Mouse (Mus musculus): ENCODE measurements around the gene Rraga. TPM values are rescaled to one million over a fixed set of nuclear protein-coding genes. Genes with fewer than 3 reads are reported as not detected.
"Not testable (repeated sequence)": the region's sequence is repeated elsewhere in the genome, so short reads cannot be mapped to it uniquely, and the experiment has no call there.

Gene Rraga
- polyA plus RNA-seq, 1 experiment from 2014 or later, result 70.8 TPM

GRCm38 (mm10) chr4:86588236-86588635 is 12.8 kb downstream of the Rraga start:
- Histone ChIP-seq H3K36me3 (peaks cover 77% of the 10 kb centered on the region), H3K4me1 (replicated peaks) (no peaks in the 10 kb centered on the region), H3K27ac (no peak overlapping the region), H3K4me2 (no peak overlapping the region), H3K4me3 (replicated peaks) (no peak overlapping the region), H3K9ac (replicated peaks) (no peak overlapping the region), H3K27me3 (no peaks in the 10 kb centered on the region), H3K9me3 (no peaks in the 10 kb centered on the region)
- ATAC-seq (ENCODE audit: insufficient number of reproducible peaks, insufficient read depth, low FRiP score, low TSS enrichment, low read depth), result no peak
- 85% methylated on average over 3 of the region's 3 CpGs for WGBS

GRCm38 (mm10) chr4:86591304-86591703 is 15.8 kb downstream of the Rraga start:
- H3K4me1 ChIP-seq (replicated peaks), result no peaks in the 10 kb centered on the region
- no peak for ATAC-seq (ENCODE audit: insufficient number of reproducible peaks, insufficient read depth, low FRiP score, low TSS enrichment, low read depth)
- no peak overlapping the region for H3K4me3 ChIP-seq (replicated peaks)
- H3K9ac ChIP-seq (replicated peaks), result no peak overlapping the region
- H3K9me3 ChIP-seq, result no peaks in the 10 kb centered on the region
- no peak overlapping the region for H3K27ac ChIP-seq
- WGBS, result 88% methylated on average over 2 of the region's 2 CpGs
- no peak overlapping the region for H3K4me2 ChIP-seq
- H3K27me3 ChIP-seq, result no peaks in the 10 kb centered on the region
- peaks cover 58% of the 10 kb centered on the region for H3K36me3 ChIP-seq

DNA sequence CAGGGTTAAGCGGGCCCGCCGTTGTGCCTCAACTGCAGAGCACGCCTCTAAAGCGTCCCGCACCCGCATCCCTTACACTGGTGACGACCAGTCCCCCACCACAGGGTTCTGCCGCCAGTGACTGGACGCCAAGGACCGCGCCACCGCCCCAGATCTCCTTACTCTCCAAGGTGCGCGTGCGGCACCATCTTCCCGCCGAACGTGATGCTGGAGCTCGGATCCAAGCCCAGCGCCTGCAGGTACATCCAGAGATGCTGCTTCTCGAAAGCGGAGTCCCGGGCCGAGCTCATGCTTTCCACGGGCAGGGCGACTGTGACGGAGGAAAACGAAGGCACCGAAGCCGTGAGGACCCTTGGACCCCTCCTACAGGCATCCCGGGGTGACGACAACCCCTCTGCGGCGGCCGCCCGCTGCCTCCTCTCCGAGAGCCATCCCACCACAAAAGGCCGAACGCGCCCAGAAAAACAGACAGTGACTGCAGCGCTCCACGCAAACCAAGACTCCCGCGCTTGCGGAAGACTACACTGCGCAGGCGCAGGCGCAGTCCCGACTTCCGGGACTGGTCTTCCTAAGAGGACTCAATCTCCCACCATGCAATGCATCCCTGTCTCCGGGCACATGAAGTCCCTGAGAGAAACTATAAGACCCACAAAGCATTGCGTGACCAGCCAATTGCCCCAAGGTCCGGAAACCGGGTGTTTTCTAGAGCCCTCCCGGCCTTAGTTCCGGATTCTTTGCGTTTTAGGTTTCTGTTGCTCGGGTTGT is 36.2 kb downstream of the Rraga start, which contains the start of gene Haus6:
TSS of gene Haus6 (minus strand) at position 532 of the 765 bp plus-strand sequence.
- Histone ChIP-seq H3K9ac (replicated peaks) (peak within 1 kb of the TSS; percentile 88), H3K4me3 (replicated peaks) (peak within 1 kb of the TSS; percentile 90), H3K36me3 (peaks cover 9% of the 10 kb centered on the region; the same call in 1 of the 2 replicates), H3K27ac (peak within 1 kb of the TSS; percentile 75), H3K4me1 (replicated peaks) (peaks cover 10% of the 10 kb centered on the region), H3K4me2 (peak within 1 kb of the TSS; percentile 79), H3K27me3 (no peaks in the 10 kb centered on the region), H3K9me3 (no peaks in the 10 kb centered on the region)
- ATAC-seq (ENCODE audit: insufficient number of reproducible peaks, insufficient read depth, low FRiP score, low TSS enrichment, low read depth), result peak; percentile 99
- WGBS, result under 1% methylated on average over 59 of the region's 59 CpGs

GRCm38 (mm10) chr4:86612289-86612620 is 36.8 kb downstream of the Rraga start:
- peak; percentile 57; the same call in 1 of the 2 replicates for ATAC-seq (ENCODE audit: insufficient number of reproducible peaks, insufficient read depth, low FRiP score, low TSS enrichment, low read depth)
- WGBS, result 36% methylated on average over 8 of the region's 8 CpGs

DNA sequence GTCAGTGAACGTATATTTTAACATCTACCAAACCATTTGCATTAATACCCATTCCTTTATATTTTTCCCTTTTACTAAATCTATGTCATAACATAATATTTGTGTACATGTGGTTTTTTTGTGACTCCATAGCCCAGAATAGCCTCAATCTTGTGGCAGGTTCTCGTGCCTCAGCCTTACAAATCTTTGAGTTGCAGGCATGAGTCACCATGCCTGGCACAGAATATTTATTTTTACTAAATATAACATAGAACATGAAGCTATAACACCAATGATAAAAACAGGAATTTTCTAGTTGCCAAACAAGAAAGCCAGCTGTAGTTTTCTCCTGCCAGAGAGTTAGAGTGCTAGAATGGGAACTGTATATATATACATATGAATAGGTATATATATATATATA is 45.0 kb downstream of the Rraga start:
- no peaks in the 10 kb centered on the region for H3K36me3 ChIP-seq
- ATAC-seq (ENCODE audit: insufficient number of reproducible peaks, insufficient read depth, low FRiP score, low TSS enrichment, low read depth), result no peak
- H3K27me3 ChIP-seq, result no peaks in the 10 kb centered on the region
- H3K27ac ChIP-seq, result no peak overlapping the region
- 70% methylated on average over 2 of the region's 2 CpGs for WGBS
- no peak overlapping the region for H3K4me2 ChIP-seq
- H3K9me3 ChIP-seq, result no peaks in the 10 kb centered on the region
- H3K4me3 ChIP-seq (replicated peaks), result no peak overlapping the region
- no peak overlapping the region for H3K9ac ChIP-seq (replicated peaks)
- no peaks in the 10 kb centered on the region for H3K4me1 ChIP-seq (replicated peaks)

More at GRCm38 (mm10) chr4:86612289-86612620, 36.8 kb downstream of the Rraga start:
- Histone ChIP-seq H3K36me3 (0 out of 2 replicates have a peak, but pooled peaks cover 4% of the 10 kb centered on the region), H3K4me2 (peak overlapping the region; percentile 79), H3K27ac (peak overlapping the region; percentile 62), H3K27me3 (no peaks in the 10 kb centered on the region), H3K9me3 (no peaks in the 10 kb centered on the region), H3K4me1 (replicated peaks) (peaks cover 10% of the 10 kb centered on the region), H3K9ac (replicated peaks) (peak overlapping the region; percentile 46), H3K4me3 (replicated peaks) (peak overlapping the region; percentile 90)

DNA sequence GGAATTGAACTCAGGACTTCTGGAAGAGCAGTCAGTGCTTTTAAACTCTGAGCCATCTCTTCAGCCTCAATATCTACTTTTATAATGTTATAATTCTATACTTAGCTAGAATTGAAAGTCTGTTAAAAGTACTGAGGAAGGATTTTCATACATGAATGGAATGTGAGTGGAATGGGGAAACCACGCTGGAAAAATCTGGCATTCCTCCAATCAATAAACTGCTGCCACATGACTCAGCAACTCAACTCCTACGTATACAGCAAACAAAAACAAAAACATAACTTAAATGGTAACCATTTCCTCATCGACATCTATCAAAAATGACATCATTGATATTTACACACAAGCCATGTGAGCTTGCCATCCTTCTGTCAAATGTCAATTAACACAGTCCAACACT is 46.6 kb downstream of the Rraga start:
- Histone ChIP-seq H3K4me1 (replicated peaks) (no peaks in the 10 kb centered on the region), H3K36me3 (no peaks in the 10 kb centered on the region), H3K27ac (no peak overlapping the region), H3K4me2 (no peak overlapping the region), H3K9me3 (no peaks in the 10 kb centered on the region), H3K27me3 (no peaks in the 10 kb centered on the region), H3K9ac (replicated peaks) (no peak overlapping the region), H3K4me3 (replicated peaks) (no peak overlapping the region)
- no peak for ATAC-seq (ENCODE audit: insufficient number of reproducible peaks, insufficient read depth, low FRiP score, low TSS enrichment, low read depth)
- 59% methylated on average over 3 of the region's 3 CpGs for WGBS

DNA sequence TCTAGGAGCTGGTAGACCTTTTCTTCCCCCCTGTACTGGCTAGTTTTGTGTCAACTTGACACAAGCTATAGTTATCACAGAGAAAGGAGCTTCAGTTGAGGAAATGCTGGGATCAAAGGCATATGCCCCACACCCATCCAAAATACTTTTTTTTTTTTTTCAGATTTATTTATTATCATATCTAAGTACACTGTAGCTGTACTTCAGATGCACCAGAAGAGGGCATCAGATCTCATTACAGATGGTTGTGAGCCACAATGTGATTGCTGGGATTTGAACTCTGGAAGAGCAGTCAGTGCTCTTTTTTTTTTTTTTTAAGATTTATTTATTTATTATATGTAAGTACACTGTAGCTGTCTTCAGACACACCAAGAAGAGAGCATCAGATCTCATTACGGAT is 47.1 kb downstream of the Rraga start:
- H3K4me3 ChIP-seq (replicated peaks); H3K4me2 ChIP-seq; H3K27ac ChIP-seq; H3K9ac ChIP-seq (replicated peaks); H3K27me3 ChIP-seq; ATAC-seq (ENCODE audit: insufficient number of reproducible peaks, insufficient read depth, low FRiP score, low TSS enrichment, low read depth); H3K36me3 ChIP-seq; H3K9me3 ChIP-seq; H3K4me1 ChIP-seq (replicated peaks): not testable (repeated sequence)
- WGBS, result 93% methylated on average over 1 of the region's 1 CpGs

- H3K4me3 ChIP-seq (replicated peaks), result no peak overlapping the region
- H3K4me1 ChIP-seq (replicated peaks), result no peaks in the 10 kb centered on the region
- ATAC-seq (ENCODE audit: insufficient number of reproducible peaks, insufficient read depth, low FRiP score, low TSS enrichment, low read depth), result no peak
- H3K4me2 ChIP-seq, result no peak overlapping the region
- WGBS, result 82% methylated on average over 5 of the region's 5 CpGs
- H3K27ac ChIP-seq, result no peak overlapping the region
- no peaks in the 10 kb centered on the region for H3K27me3 ChIP-seq
- no peak overlapping the region for H3K9ac ChIP-seq (replicated peaks)
- H3K36me3 ChIP-seq, result no peaks in the 10 kb centered on the region
- no peaks in the 10 kb centered on the region for H3K9me3 ChIP-seq
Measured at GRCm38 (mm10) chr4:86625463-86625862, 50.0 kb downstream of the Rraga start.

DNA sequence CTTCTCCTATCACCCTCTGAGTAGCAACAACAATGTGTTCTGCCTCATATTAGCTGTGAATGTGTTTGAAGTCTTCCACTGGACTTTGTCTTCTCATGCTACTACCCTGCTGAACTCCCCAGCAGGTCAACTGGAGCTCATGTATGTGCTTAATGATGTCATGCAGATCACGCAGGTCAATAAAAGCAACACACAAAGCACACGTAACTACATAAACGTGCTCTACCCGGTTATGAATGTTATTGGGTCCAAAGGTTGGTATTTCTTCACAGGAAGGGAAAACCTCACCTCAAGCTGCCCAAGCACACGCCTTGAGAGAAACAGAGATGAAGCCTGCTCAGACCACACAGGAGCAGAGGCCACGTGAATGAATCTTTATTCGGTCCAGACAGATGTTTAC is 51.0 kb downstream of the Rraga start:
- H3K4me3 ChIP-seq (replicated peaks); H3K4me1 ChIP-seq (replicated peaks); H3K4me2 ChIP-seq; H3K9me3 ChIP-seq; H3K36me3 ChIP-seq; ATAC-seq (ENCODE audit: insufficient number of reproducible peaks, insufficient read depth, low FRiP score, low TSS enrichment, low read depth); H3K9ac ChIP-seq (replicated peaks); H3K27ac ChIP-seq; H3K27me3 ChIP-seq: not testable (repeated sequence)
- 89% methylated on average over 7 of the region's 7 CpGs for WGBS

Other genes with a start within 250 kb of the Rraga start
- 0.15 and 0.28 TPM in 2 replicates for gene Saxo1, start 17.3 kb upstream of the Rraga start, polyA plus RNA-seq (2016; fragmentation: Nextera tagmentation; extraction: Ambion mirVana)
- gene Haus6, start 36.4 kb downstream of the Rraga start, polyA plus RNA-seq (2016; fragmentation: Nextera tagmentation; extraction: Ambion mirVana), result 24.0 and 25.5 TPM in 2 replicates
- 79.0 and 83.0 TPM in 2 replicates for gene Plin2, start 94.4 kb downstream of the Rraga start, polyA plus RNA-seq (2016; fragmentation: Nextera tagmentation; extraction: Ambion mirVana)
- gene Dennd4c, start 172.9 kb downstream of the Rraga start, polyA plus RNA-seq (2016; fragmentation: Nextera tagmentation; extraction: Ambion mirVana), result 9.3 and 9.9 TPM in 2 replicates

Measured in limb, embryonic 12.5 days (tissue).